Mouse (Mus musculus) forebrain, postnatal 0 days (tissue): ENCODE measurements around the gene 2010111I01Rik. TPM values are rescaled to one million over a fixed set of nuclear protein-coding genes. Genes with fewer than 3 reads are reported as not detected.
A peak's percentile ranks its signal among the peaks of the same experiment; 100 is the strongest.

Source experiments
- ATAC-seq: fragments of 200-750 bp; cut with Nextera tagmentation; 2 replicates; pipeline ENCODE4 v1.8.0; 2017; ENCODE audit warnings: mild to moderate bottlenecking, moderate library complexity
- DNase-seq: peaks from one replicate; pipeline ENCODE4 v3.0.0-alpha.2; 2015
- H3K27ac ChIP-seq: fragments of 300-500 bp; sonication (generic); 2 replicates; pipeline ENCODE4 v1.5.1; 2014; ENCODE audit warnings: low read depth, mild to moderate bottlenecking, antibody characterized with exemption, low read length, moderate library complexity, mixed read lengths
- H3K27me3 ChIP-seq: fragments of 300-500 bp; sonication (generic); 2 replicates; pipeline ENCODE4 v1.6.1; 2014; ENCODE audit warnings: mild to moderate bottlenecking, low read length, mixed read lengths; ENCODE audit not compliant: insufficient read depth
- H3K36me3 ChIP-seq: fragments of 300-500 bp; sonication (generic); 2 replicates; pipeline ENCODE4 v1.6.1; 2014; ENCODE audit warnings: mild to moderate bottlenecking, moderate library complexity; ENCODE audit not compliant: insufficient read depth
- H3K4me1 ChIP-seq: fragments of 300-500 bp; sonication (generic); 2 replicates; pipeline ENCODE4 v1.6.1; 2014; ENCODE audit warnings: antibody characterized with exemption; ENCODE audit not compliant: insufficient read depth
- H3K4me2 ChIP-seq: fragments of 300-500 bp; sonication (generic); 2 replicates; pipeline ENCODE4 v1.6.1; 2014; ENCODE audit warnings: low read depth, mild to moderate bottlenecking, moderate library complexity
- H3K4me3 ChIP-seq: fragments of 300-500 bp; sonication (generic); 2 replicates; pipeline ENCODE4 v1.5.1; 2014; ENCODE audit warnings: low read depth, low read length, mixed read lengths
- H3K9ac ChIP-seq: fragments of 300-500 bp; sonication (generic); 2 replicates; pipeline ENCODE4 v1.6.1; 2014; ENCODE audit warnings: mild to moderate bottlenecking
- H3K9me3 ChIP-seq: fragments of 300-500 bp; sonication (generic); 2 replicates; pipeline ENCODE4 v1.6.1; 2016; ENCODE audit warnings: low read length
- CTCF ChIP-seq: sonication (generic); IDR thresholded peaks from 2 replicates; pipeline ENCODE4 v1.5.1; 2016; ENCODE audit warnings: antibody characterized with exemption, control low read depth, low read depth
- WGBS: fragments of 180-500 bp; shearing (Covaris S2); extraction: QIAGEN DNeasy Blood & Tissue Kit; methylation state at CpG from one replicate; pipeline ENCODE4 v1.1.7; 2014; 5-methylcytosine and 5-hydroxymethylcytosine counted together
- polyA plus RNA-seq: library from polyadenylated mRNA; unstranded; fragments of >200 nt; fragmentation: Nextera tagmentation; extraction: Ambion mirVana; gene quantifications from 2 replicates; pipeline ENCODE4 v1.2.1, GENCODE M21; 2015
- total RNA-seq: library from RNA; depleted of rRNA; stranded (reverse); fragments of >200 nt; gene quantifications from 2 replicates; pipeline ENCODE4 v1.2.3, GENCODE M21; 2014

The 2010111I01Rik gene
- total and polyA plus RNA-seq, 2 experiments from 2014 or later: 20.3 to 47.8 TPM

DNA sequence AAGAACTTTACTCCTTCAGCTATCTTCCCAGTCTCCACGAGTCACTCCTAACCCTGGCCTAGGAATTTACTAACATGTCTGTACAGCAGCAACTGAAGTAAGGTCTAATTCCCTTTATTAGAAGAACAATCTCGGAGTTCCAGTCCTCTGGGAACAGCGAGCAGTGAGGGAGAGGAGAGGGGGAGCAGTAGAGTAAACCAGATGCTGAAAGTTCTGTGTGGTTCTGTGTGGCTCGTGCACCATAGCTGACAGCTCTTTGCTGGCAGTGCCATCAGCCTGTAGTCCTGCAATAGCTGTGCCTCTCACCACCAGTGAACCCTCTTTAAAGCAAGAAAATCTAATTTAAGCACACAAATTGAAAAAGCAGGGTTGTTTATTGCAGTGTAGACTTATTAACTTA lies 324.5 kb downstream of the 2010111I01Rik start:
- no peak for ATAC-seq
- no peaks in the 10 kb centered on the region for H3K36me3 ChIP-seq
- no peak for DNase-seq
- no peak overlapping the region for H3K4me2 ChIP-seq
- H3K27ac ChIP-seq: no peak overlapping the region
- WGBS: 29% methylated on average over 4 of the region's 4 CpGs
- no peak for TF ChIP-seq CTCF
- no peak overlapping the region for H3K4me3 ChIP-seq
- H3K27me3 ChIP-seq: no peaks in the 10 kb centered on the region
- no peaks in the 10 kb centered on the region for H3K4me1 ChIP-seq
- no peaks in the 10 kb centered on the region for H3K9me3 ChIP-seq
- H3K9ac ChIP-seq: no peak overlapping the region

DNA sequence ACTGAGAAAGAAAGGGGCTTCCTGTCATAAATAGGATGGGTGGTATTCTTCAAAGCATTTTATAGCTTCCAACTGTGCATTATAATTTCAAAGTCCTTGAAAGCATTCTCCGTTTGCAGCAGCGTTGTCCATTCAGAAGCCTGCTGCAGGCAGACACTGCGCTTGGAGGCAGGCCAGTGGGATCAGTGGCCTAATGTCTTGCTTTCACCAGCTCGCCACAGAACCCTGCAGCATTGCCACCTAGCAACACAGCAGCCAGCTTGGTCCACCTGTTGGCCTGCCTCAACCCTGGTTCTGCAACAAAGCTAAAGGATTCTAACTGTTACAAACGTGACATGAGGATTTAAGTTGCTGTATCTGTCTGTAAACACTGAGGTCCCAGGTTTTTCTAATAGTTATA lies 325.0 kb downstream of the 2010111I01Rik start:
- 28% methylated on average over 5 of the region's 5 CpGs for WGBS
- TF ChIP-seq CTCF: no peak
- Histone ChIP-seq H3K4me1 (no peaks in the 10 kb centered on the region), H3K36me3 (no peaks in the 10 kb centered on the region), H3K27ac (no peak overlapping the region), H3K4me3 (no peak overlapping the region), H3K4me2 (no peak overlapping the region), H3K27me3 (no peaks in the 10 kb centered on the region), H3K9me3 (no peaks in the 10 kb centered on the region), H3K9ac (no peak overlapping the region)
- ATAC-seq (no peak), DNase-seq (no peak)

DNA sequence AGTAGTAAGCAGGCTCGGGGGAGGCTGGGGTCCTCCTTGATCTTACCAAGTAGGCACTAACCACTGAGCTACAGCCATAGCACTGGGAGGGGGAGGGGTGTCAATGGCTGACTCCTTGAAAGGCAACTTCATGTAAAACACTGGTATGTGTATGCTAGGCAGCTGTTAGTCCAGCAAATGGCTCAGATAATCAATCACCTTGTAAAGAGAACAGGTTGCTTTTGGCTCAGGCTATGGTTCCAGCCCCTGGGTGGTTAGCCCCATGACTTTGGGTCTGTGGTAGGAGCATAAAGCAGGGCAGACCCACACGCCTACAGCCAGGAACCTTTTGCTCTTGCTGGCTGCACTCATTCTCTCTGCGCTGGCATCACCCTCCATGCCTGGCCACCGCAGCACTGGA lies 325.4 kb downstream of the 2010111I01Rik start:
- Histone ChIP-seq H3K9ac (no peak overlapping the region), H3K4me3 (no peak overlapping the region), H3K4me2 (no peak overlapping the region), H3K9me3 (no peaks in the 10 kb centered on the region), H3K27ac (no peak overlapping the region), H3K27me3 (no peaks in the 10 kb centered on the region), H3K36me3 (no peaks in the 10 kb centered on the region), H3K4me1 (no peaks in the 10 kb centered on the region)
- no peak for ATAC-seq
- TF ChIP-seq CTCF: no peak
- WGBS: 89% methylated on average over 4 of the region's 4 CpGs
- no peak for DNase-seq

DNA sequence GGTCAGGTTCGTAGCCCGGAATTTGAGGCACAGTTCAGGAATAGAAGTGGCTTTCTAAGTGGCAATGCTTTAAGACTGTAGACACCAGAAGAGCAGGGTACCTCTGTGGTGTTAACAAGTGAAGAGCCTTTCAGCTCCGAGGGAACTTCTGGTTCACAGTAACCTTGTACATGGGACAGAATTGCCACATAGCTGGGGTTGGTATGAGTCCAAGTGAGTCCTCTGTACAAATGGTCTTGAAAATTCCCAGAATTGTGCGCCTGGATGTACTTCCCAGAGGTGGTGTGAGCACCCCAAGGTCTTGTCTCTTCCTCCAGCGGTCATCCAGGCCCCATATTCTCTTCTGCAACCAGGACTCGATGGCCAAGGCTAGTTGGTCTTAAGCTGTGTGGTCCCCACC lies 326.3 kb downstream of the 2010111I01Rik start:
- no peak overlapping the region for H3K9ac ChIP-seq
- H3K4me3 ChIP-seq: no peak overlapping the region
- no peak for TF ChIP-seq CTCF
- no peaks in the 10 kb centered on the region for H3K36me3 ChIP-seq
- DNase-seq (no peak), ATAC-seq (no peak)
- no peaks in the 10 kb centered on the region for H3K4me1 ChIP-seq
- 95% methylated on average over 6 of the region's 6 CpGs for WGBS
- no peaks in the 10 kb centered on the region for H3K9me3 ChIP-seq
- no peak overlapping the region for H3K4me2 ChIP-seq
- no peak overlapping the region for H3K27ac ChIP-seq
- no peaks in the 10 kb centered on the region for H3K27me3 ChIP-seq

DNA sequence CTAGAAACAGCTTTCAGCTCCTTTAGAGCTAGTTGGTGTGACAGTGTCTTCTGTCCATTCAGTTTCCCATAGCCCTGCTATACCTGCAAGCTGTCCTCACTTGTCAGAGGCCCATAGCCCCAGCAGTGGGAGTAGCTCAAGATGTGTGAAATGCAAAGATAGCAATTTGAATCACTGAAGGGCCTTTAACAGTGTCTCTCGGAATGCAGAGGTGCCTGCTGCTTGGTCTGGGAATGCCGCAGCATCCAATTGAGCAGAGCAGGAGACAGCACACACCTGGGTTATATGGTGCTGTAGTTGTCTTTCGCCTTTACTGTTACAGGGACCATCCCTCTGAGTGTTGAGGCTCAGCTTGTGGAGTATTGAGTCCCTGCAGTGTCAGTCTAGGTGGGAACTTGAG lies 329.0 kb downstream of the 2010111I01Rik start:
- Histone ChIP-seq H3K4me3 (no peak overlapping the region), H3K9me3 (no peaks in the 10 kb centered on the region), H3K27me3 (no peaks in the 10 kb centered on the region), H3K4me1 (no peaks in the 10 kb centered on the region), H3K4me2 (no peak overlapping the region), H3K27ac (no peak overlapping the region), H3K36me3 (peaks cover 8% of the 10 kb centered on the region; the same call in 1 of the 2 replicates), H3K9ac (no peak overlapping the region)
- TF ChIP-seq CTCF: no peak
- no peak for DNase-seq
- 62% methylated on average over 3 of the region's 3 CpGs for WGBS
- no peak for ATAC-seq

DNA sequence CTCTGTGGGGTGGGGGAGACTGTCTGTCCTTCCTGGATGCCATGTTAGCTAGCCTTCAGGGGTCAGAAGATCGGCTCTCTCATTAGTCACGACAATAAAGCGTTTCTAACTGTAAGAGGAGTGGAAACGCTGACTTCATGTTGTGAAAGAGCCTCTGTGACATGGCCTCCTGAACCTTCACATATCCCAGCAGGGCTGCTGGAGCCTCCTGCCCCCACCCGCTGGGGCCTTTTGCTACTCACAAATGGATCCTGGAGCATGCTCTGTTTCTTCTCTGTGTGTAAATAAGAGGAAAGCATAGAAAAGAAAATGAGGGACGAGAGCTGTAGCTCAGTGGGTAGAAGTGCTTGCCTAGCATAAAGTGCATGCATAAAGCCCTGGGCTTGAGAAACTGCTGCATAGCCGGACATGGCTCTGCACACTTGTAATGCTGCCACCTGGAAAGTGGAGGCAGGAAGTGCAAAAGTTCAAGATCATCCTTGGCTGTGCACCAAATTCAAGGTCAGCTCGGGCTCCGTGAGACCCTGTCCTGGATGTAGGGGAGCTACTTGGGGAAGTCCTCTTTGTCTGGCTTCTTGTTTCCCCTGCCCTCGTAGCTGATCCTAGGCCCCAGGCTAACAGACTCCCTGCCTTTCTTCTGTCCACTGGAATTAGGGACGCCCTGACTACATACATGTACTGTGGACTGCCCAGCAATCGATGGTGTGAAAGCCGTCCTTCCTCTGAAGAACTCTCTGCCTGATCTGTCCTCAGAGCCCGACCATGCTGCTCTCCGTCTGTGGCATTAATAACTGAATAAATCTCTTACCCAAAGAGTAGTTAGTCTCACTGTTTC lies 329.9 kb downstream of the 2010111I01Rik start:
- no peaks in the 10 kb centered on the region for H3K9me3 ChIP-seq
- ATAC-seq: peak; percentile 24; the same call in 1 of the 2 replicates
- DNase-seq: no peak
- H3K4me3 ChIP-seq: no peak overlapping the region
- no peaks in the 10 kb centered on the region for H3K27me3 ChIP-seq
- H3K36me3 ChIP-seq: peaks cover 14% of the 10 kb centered on the region
- WGBS: 26% methylated on average over 15 of the region's 15 CpGs
- TF ChIP-seq CTCF: no peak
- H3K9ac ChIP-seq: no peak overlapping the region
- H3K4me1 ChIP-seq: no peaks in the 10 kb centered on the region
- no peak overlapping the region for H3K27ac ChIP-seq
- H3K4me2 ChIP-seq: no peak overlapping the region

DNA sequence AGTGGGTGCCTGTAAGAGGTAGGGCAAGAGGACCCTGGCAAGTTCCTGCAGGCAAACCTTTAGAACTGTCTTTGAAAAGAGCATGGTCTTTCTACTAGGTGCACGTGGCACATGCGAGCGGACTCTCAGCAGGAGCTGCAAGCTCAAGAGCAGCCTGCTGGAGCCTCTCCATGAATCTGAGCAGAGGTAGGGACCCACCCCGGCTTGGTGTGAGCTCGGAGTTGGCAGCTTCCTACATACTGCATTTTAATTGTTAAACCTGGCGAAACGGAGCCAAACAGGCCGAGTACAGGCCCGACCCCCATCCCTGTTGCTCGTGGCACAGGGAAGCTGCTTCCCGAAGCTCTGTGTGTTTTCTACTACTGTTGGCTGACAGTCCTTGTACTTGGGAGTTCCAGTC lies 331.6 kb downstream of the 2010111I01Rik start:
- Histone ChIP-seq H3K4me3 (no peak overlapping the region), H3K36me3 (peaks cover 26% of the 10 kb centered on the region), H3K9ac (no peak overlapping the region), H3K27ac (no peak overlapping the region), H3K4me1 (no peaks in the 10 kb centered on the region), H3K27me3 (no peaks in the 10 kb centered on the region), H3K9me3 (no peaks in the 10 kb centered on the region), H3K4me2 (no peak overlapping the region)
- WGBS: 74% methylated on average over 11 of the region's 11 CpGs
- DNase-seq: no peak
- no peak for ATAC-seq
- TF ChIP-seq CTCF: no peak
